Mouse (Mus musculus) midbrain, postnatal 0 days (tissue): ENCODE data around the gene Ap2a1. TPM values are rescaled to one million over a fixed set of nuclear protein-coding genes. Genes with fewer than 3 reads are reported as not detected.

Source experiments
- ATAC-seq: fragments of 200-750 bp; cut with Nextera tagmentation; 2 replicates; pipeline ENCODE4 v1.8.0; 2017; ENCODE audit warnings: moderate number of reproducible peaks, mild to moderate bottlenecking, moderate TSS enrichment, moderate library complexity; ENCODE audit not compliant: low FRiP score
- DNase-seq: peaks from one replicate; pipeline ENCODE4 v3.0.0-alpha.2; 2015; ENCODE audit warnings: low spot score
- H3K27ac ChIP-seq: fragments of 300-500 bp; sonication (generic); 2 replicates; pipeline ENCODE4 v1.5.1; 2014; ENCODE audit warnings: low read depth, mild to moderate bottlenecking, low read length, mixed read lengths
- H3K27me3 ChIP-seq: fragments of 300-500 bp; sonication (generic); 2 replicates; pipeline ENCODE4 v1.6.1; 2014; ENCODE audit warnings: low read length, control low read depth, mixed read lengths; ENCODE audit not compliant: insufficient read depth
- H3K36me3 ChIP-seq: fragments of 300-500 bp; sonication (generic); 2 replicates; pipeline ENCODE4 v1.6.1; 2014; ENCODE audit warnings: low read length, control low read depth, mixed read lengths; ENCODE audit not compliant: insufficient read depth
- H3K4me1 ChIP-seq: fragments of 300-500 bp; sonication (generic); 2 replicates; pipeline ENCODE4 v1.6.1; 2014; ENCODE audit warnings: mild to moderate bottlenecking, control low read depth, antibody characterized with exemption, low read length, mixed read lengths; ENCODE audit not compliant: insufficient read depth
- H3K4me2 ChIP-seq: fragments of 300-500 bp; sonication (generic); 2 replicates; pipeline ENCODE4 v1.6.1; 2014; ENCODE audit warnings: low read depth, mild to moderate bottlenecking, low read length, mixed read lengths; ENCODE audit not compliant: poor library complexity, severe bottlenecking
- H3K4me3 ChIP-seq: fragments of 300-500 bp; sonication (generic); 2 replicates; pipeline ENCODE4 v1.5.1; 2014; ENCODE audit warnings: low read depth, mild to moderate bottlenecking, low read length, moderate library complexity
- H3K9ac ChIP-seq: fragments of 300-500 bp; sonication (generic); replicated peaks from 2 replicates; pipeline ENCODE4 v1.6.1; 2014; ENCODE audit warnings: mild to moderate bottlenecking, low read length, moderate library complexity, mixed read lengths; ENCODE audit not compliant: poor library complexity, severe bottlenecking
- H3K9me3 ChIP-seq: fragments of 300-500 bp; sonication (generic); 2 replicates; pipeline ENCODE4 v1.6.1; 2016; ENCODE audit warnings: low read length, control low read depth
- CTCF ChIP-seq: IDR thresholded peaks from 2 replicates; pipeline ENCODE4 v1.5.1; 2016; ENCODE audit warnings: antibody characterized with exemption, mild to moderate bottlenecking
- WGBS: fragments of 180-500 bp; shearing (Covaris S2); extraction: QIAGEN DNeasy Blood & Tissue Kit; methylation state at CpG from one replicate; pipeline ENCODE4 v1.1.7; 2014; 5-methylcytosine and 5-hydroxymethylcytosine counted together
- polyA plus RNA-seq: library from polyadenylated mRNA; unstranded; fragments of >200 nt; fragmentation: Nextera tagmentation; extraction: Ambion mirVana; gene quantifications from 2 replicates; pipeline ENCODE4 v1.2.1, GENCODE M21; 2015
- total RNA-seq: library from RNA; depleted of rRNA; stranded (reverse); fragments of >200 nt; gene quantifications from 2 replicates; pipeline ENCODE4 v1.2.3, GENCODE M21; 2014

The Ap2a1 gene
- total and polyA plus RNA-seq, 2 experiments from 2014 or later, result 129 to 238 TPM

- no peak overlapping the region for H3K4me2 ChIP-seq
- H3K27me3 ChIP-seq, result no peaks in the 10 kb centered on the region
- ATAC-seq (no peak), DNase-seq (no peak)
- H3K9me3 ChIP-seq, result no peaks in the 10 kb centered on the region
- no peak for TF ChIP-seq CTCF
- H3K36me3 ChIP-seq, result peaks cover 19% of the 10 kb centered on the region
- no peaks in the 10 kb centered on the region for H3K4me1 ChIP-seq
- H3K9ac ChIP-seq, result no peak overlapping the region
- no peak overlapping the region for H3K27ac ChIP-seq
- WGBS, result 86% methylated on average over 5 of the region's 5 CpGs
- no peak overlapping the region for H3K4me3 ChIP-seq
These were observed 10.2 kb downstream of the Ap2a1 start for GRCm38 (mm10) chr7:44919127-44919526.

- Histone ChIP-seq H3K9me3 (no peaks in the 10 kb centered on the region), H3K4me1 (no peaks in the 10 kb centered on the region), H3K4me3 (no peak overlapping the region), H3K27ac (no peak overlapping the region), H3K9ac (no peak overlapping the region), H3K36me3 (peaks cover 25% of the 10 kb centered on the region), H3K27me3 (no peaks in the 10 kb centered on the region), H3K4me2 (no peak overlapping the region)
- DNase-seq (no peak), ATAC-seq (no peak)
- TF ChIP-seq CTCF, result no peak
- WGBS, result 77% methylated on average over 3 of the region's 3 CpGs
These were observed 11.1 kb downstream of the Ap2a1 start for GRCm38 (mm10) chr7:44918219-44918618.

- Histone ChIP-seq H3K27me3 (no peaks in the 10 kb centered on the region), H3K4me2 (no peak overlapping the region), H3K36me3 (peaks cover 28% of the 10 kb centered on the region), H3K9ac (no peak overlapping the region), H3K4me3 (no peak overlapping the region), H3K4me1 (no peaks in the 10 kb centered on the region), H3K27ac (no peak overlapping the region), H3K9me3 (no peaks in the 10 kb centered on the region)
- DNase-seq, result no peak
- no peak for ATAC-seq
- no peak for TF ChIP-seq CTCF
- 93% methylated on average over 4 of the region's 4 CpGs for WGBS
These were observed 12.4 kb downstream of the Ap2a1 start for GRCm38 (mm10) chr7:44916881-44917280.

- ATAC-seq, result no peak
- H3K36me3 ChIP-seq, result peaks cover 28% of the 10 kb centered on the region
These were observed 13.1 kb downstream of the Ap2a1 start for GRCm38 (mm10) chr7:44916191-44916590.

GRCm38 (mm10) chr7:44915314-44915713, 14.0 kb downstream of the Ap2a1 start:
- 91% methylated on average over 9 of the region's 9 CpGs for WGBS
- Histone ChIP-seq H3K4me2 (no peak overlapping the region), H3K27me3 (no peaks in the 10 kb centered on the region), H3K4me3 (no peak overlapping the region), H3K27ac (no peak overlapping the region), H3K9ac (no peak overlapping the region), H3K4me1 (no peaks in the 10 kb centered on the region), H3K36me3 (peaks cover 36% of the 10 kb centered on the region), H3K9me3 (no peaks in the 10 kb centered on the region)
- DNase-seq (no peak), ATAC-seq (no peak)
- TF ChIP-seq CTCF, result no peak

More at GRCm38 (mm10) chr7:44916191-44916590, 13.1 kb downstream of the Ap2a1 start:
- Histone ChIP-seq H3K4me1 (no peaks in the 10 kb centered on the region), H3K4me2 (no peak overlapping the region), H3K4me3 (no peak overlapping the region), H3K9ac (no peak overlapping the region), H3K27ac (no peak overlapping the region), H3K9me3 (no peaks in the 10 kb centered on the region), H3K27me3 (no peaks in the 10 kb centered on the region)
- DNase-seq, result no peak
- no peak for TF ChIP-seq CTCF
- 88% methylated on average over 6 of the region's 6 CpGs for WGBS

- H3K27me3 ChIP-seq, result no peaks in the 10 kb centered on the region
- 0 out of 2 replicates have a peak overlapping the region, but pooled peaks have one; percentile 32 for H3K27ac ChIP-seq
- peaks cover 44% of the 10 kb centered on the region for H3K36me3 ChIP-seq
- 83% methylated on average over 2 of the region's 2 CpGs for WGBS
- H3K9ac ChIP-seq, result no peak overlapping the region
- H3K4me2 ChIP-seq, result no peak overlapping the region
- no peaks in the 10 kb centered on the region for H3K9me3 ChIP-seq
- DNase-seq (no peak), ATAC-seq (no peak)
- TF ChIP-seq CTCF, result no peak
- H3K4me3 ChIP-seq, result no peak overlapping the region
- no peaks in the 10 kb centered on the region for H3K4me1 ChIP-seq
These were observed 14.9 kb downstream of the Ap2a1 start for GRCm38 (mm10) chr7:44914396-44914795.
